8 mouse cellular contexts compared by ENCODE assay signal in the genomic region with DNA sequence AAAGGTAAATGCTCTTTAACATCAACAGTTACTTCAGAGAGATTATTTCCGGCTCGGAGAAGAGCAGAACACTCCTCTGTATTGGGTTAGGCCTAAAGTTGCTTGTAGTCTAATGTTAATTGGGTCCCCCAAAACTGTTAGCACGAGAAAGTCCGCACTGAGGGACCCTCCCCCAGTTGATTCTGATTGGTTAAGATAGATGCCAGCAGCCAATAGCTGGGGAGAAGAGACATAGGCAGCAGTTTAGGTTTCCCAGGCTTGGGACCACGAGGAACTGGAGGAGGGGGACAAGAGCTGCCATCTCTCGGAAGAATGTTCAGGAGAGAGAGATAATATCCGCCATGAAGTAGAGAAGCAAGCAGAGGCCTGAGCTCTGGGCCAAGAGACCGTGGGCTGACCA. TPM values are rescaled to one million over a fixed set of nuclear protein-coding genes. Genes with fewer than 3 reads are reported as not detected.
DNase-seq lines count a peak whose midpoint lies in the region; ATAC-seq and TF ChIP-seq lines count a peak whose summit lies in the region.

No protein-coding gene starts in this region.

- H3K79me2 ChIP-seq in myocyte (ENCODE audit: control insufficient read depth, insufficient read depth), result no peaks in the 10 kb centered on the region

- H3K9ac ChIP-seq in lung, embryonic 14.5 days, result no peak overlapping the region
- no peak overlapping the region for H3K9ac ChIP-seq in hindbrain, embryonic 12.5 days

- H3K27me3 ChIP-seq in lung, embryonic 14.5 days (ENCODE audit: insufficient read depth, low read length), result no peaks in the 10 kb centered on the region
- no peaks in the 10 kb centered on the region for H3K27me3 ChIP-seq in hindbrain, embryonic 12.5 days
- H3K27me3 ChIP-seq in myocyte (ENCODE audit: control insufficient read depth, insufficient read depth, insufficient read length), result no peaks in the 10 kb centered on the region

- peak; percentile 73; the same call in 1 of the 2 replicates for ATAC-seq in lung, embryonic 14.5 days (ENCODE audit: insufficient read depth)
- ATAC-seq in hindbrain, embryonic 12.5 days (ENCODE audit: low FRiP score), result peak; percentile 26; the same call in 1 of the 2 replicates
- ATAC-seq in frontal cortex, adult (ENCODE audit: low TSS enrichment), result no peak; the same call in 1 of the 2 replicates

- 28% methylated on average over 8 of the region's 8 CpGs for WGBS in lung, embryonic 14.5 days
- WGBS in hindbrain, embryonic 12.5 days, result 33% methylated on average over 8 of the region's 8 CpGs

- H3K4me2 ChIP-seq in lung, embryonic 14.5 days, result peak overlapping the region; percentile 50
- peak overlapping the region; percentile 28; the same call in 1 of the 2 replicates for H3K4me2 ChIP-seq in hindbrain, embryonic 12.5 days (replicated peaks)
- H3K4me2 ChIP-seq in myocyte (ENCODE audit: low read depth), result peak overlapping the region; percentile 64

- H3K36me3 ChIP-seq in lung, embryonic 14.5 days (ENCODE audit: insufficient read depth), result no peaks in the 10 kb centered on the region
- no peaks in the 10 kb centered on the region for H3K36me3 ChIP-seq in hindbrain, embryonic 12.5 days
- no peaks in the 10 kb centered on the region for H3K36me3 ChIP-seq in myocyte (ENCODE audit: control insufficient read depth, insufficient read depth)

- no peak for TF ChIP-seq CTCF in lung, embryonic 14.5 days (IDR thresholded peaks at IDR 0.05; ENCODE audit: low read depth)
- no peak for TF ChIP-seq CTCF in cortical plate, adult 2 months (IDR thresholded peaks at IDR 0.05; ENCODE audit: extremely low read depth, insufficient read depth, low read length)

- no peaks in the 10 kb centered on the region for H3K9me3 ChIP-seq in lung, embryonic 14.5 days (ENCODE audit: low read depth, low read length)
- H3K9me3 ChIP-seq in hindbrain, embryonic 12.5 days (replicated peaks), result no peaks in the 10 kb centered on the region

- no peak overlapping the region for H3ac ChIP-seq in myocyte (ENCODE audit: control insufficient read depth, insufficient read length)

- peak; percentile 53 for DNase-seq in lung, embryonic 14.5 days
- no peak for DNase-seq in lung, adult 18-20 months
- DNase-seq in c-Kit-positive CD71-positive TER-119-positive erythroid progenitor cells, embryonic 14.5 days (ENCODE audit: low spot score), result no peak
- no peak for DNase-seq in kidney, adult 11 months

- no peaks in the 10 kb centered on the region for H3K4me1 ChIP-seq in lung, embryonic 14.5 days (ENCODE audit: insufficient read depth)
- peaks cover 6% of the 10 kb centered on the region; the same call in 1 of the 2 replicates for H3K4me1 ChIP-seq in cortical plate, adult 2 months (ENCODE audit: control insufficient read depth, insufficient read depth, low read length)
- H3K4me1 ChIP-seq in hindbrain, embryonic 12.5 days, result peaks cover 2% of the 10 kb centered on the region; the same call in 1 of the 2 replicates

- H3K27ac ChIP-seq in lung, embryonic 14.5 days (ENCODE audit: low read depth), result no peak overlapping the region
- 0 out of 2 replicates have a peak overlapping the region, but pooled peaks have one; percentile 12 for H3K27ac ChIP-seq in cortical plate, adult 2 months (ENCODE audit: insufficient read depth, low read length)
- no peak overlapping the region for H3K27ac ChIP-seq in hindbrain, embryonic 12.5 days

- no peak overlapping the region for H3K4me3 ChIP-seq in lung, embryonic 14.5 days (ENCODE audit: low read depth, low read length)
- H3K4me3 ChIP-seq in cortical plate, adult 2 months (ENCODE audit: insufficient read depth, low read length), result no peak overlapping the region
- no peak overlapping the region for H3K4me3 ChIP-seq in hindbrain, embryonic 12.5 days
- H3K4me3 ChIP-seq in myocyte, result no peak overlapping the region

- no peak for TF ChIP-seq POLR2A in cortical plate, adult 2 months (IDR thresholded peaks at IDR 0.05; ENCODE audit: extremely low read depth, insufficient read depth, low read length)
- TF ChIP-seq POLR2A in myocyte (IDR thresholded peaks at IDR 0.05; ENCODE audit: insufficient read length, low read depth), result no peak

TF ChIP-seq in myocyte, 11 proteins besides CTCF, POLR2A, EP300 and RAD21:
- TF ChIP-seq TCF12 (IDR thresholded peaks at IDR 0.05; ENCODE audit: insufficient read depth, poor library complexity, severe bottlenecking), result no peak
- TF ChIP-seq POLR2AphosphoS2 (IDR thresholded peaks at IDR 0.05; ENCODE audit: insufficient read length, low read depth), result no peak
- TF ChIP-seq SRF (IDR thresholded peaks at IDR 0.05; ENCODE audit: control insufficient read depth, insufficient read length, low read depth), result no peak
- TF ChIP-seq REST (IDR thresholded peaks at IDR 0.05; ENCODE audit: insufficient read depth, insufficient read length), result no peak
- TF ChIP-seq MYOD1 (IDR thresholded peaks at IDR 0.05; ENCODE audit: control insufficient read depth in 1 of 3, insufficient read length in 2 of 3, low read depth in 2 of 3), result no peak
- no peak for TF ChIP-seq E2F4 (IDR thresholded peaks at IDR 0.05; ENCODE audit: insufficient read depth)
- no peak for TF ChIP-seq MAX (IDR thresholded peaks at IDR 0.05; ENCODE audit: low read depth)
- no peak for TF ChIP-seq USF1 (IDR thresholded peaks at IDR 0.05; ENCODE audit: low read depth)
- no peak for TF ChIP-seq MYOG (IDR thresholded peaks at IDR 0.05; ENCODE audit: control insufficient read depth in 1 of 3, insufficient read depth in 1 of 3, insufficient read length in 2 of 3, low read depth in 2 of 3)
- TF ChIP-seq TCF3 (IDR thresholded peaks at IDR 0.05; ENCODE audit: insufficient read length, low read depth), result no peak
- no peak for TF ChIP-seq CEBPB (IDR thresholded peaks at IDR 0.05; ENCODE audit: insufficient read depth, poor library complexity, severe bottlenecking)

RNA-seq across cellular contexts. Expression of a gene that starts 28.5 kb away (rescaled TPM):
- 7.6 and 8.9 TPM in 2 replicates for polyA plus RNA-seq in lung, embryonic 14.5 days (2014; fragmentation: Nextera tagmentation; extraction: Ambion mirVana)
- 31.8 and 32.5 TPM in 2 replicates for polyA plus RNA-seq in cortical plate, adult 2 months (2012; rRNA removed)
- polyA plus RNA-seq in hindbrain, embryonic 12.5 days (2016; fragmentation: Nextera tagmentation; extraction: Ambion mirVana), result 18.5 and 19.3 TPM in 2 replicates
- 7.2 TPM for polyA plus RNA-seq in myocyte (2012; fragmentation: generic; extraction: Trizol)
